Mouse (Mus musculus) lung, adult 2 months (tissue): ENCODE data around the gene Pgf. TPM values are rescaled to one million over a fixed set of nuclear protein-coding genes. Genes with fewer than 3 reads are reported as not detected.

Experiments used
- DNase-seq: peaks from one replicate; pipeline ENCODE4 v3.0.0; 2022
- H3K4me1 ChIP-seq: fragments of 200-500 bp; 2 replicates; pipeline ENCODE4 v1.6.1; 2011; ENCODE audit warnings: low read length; ENCODE audit not compliant: control insufficient read depth, insufficient read depth
- H3K4me3 ChIP-seq: fragments of 200-500 bp; replicated peaks from 2 replicates; pipeline ENCODE3; 2011; ENCODE audit warnings: low read depth, mild to moderate bottlenecking, control low read depth, low read length; ENCODE audit errors: extremely low read depth
- CTCF ChIP-seq: fragments of 200-500 bp; IDR thresholded peaks from 2 replicates; pipeline ENCODE4 v1.5.1; 2011; ENCODE audit warnings: mild to moderate bottlenecking, low read length, control low read depth; ENCODE audit not compliant: insufficient read depth
- POLR2A ChIP-seq: fragments of 200-500 bp; IDR thresholded peaks from 2 replicates; pipeline ENCODE4 v1.6.1; 2011; ENCODE audit warnings: low read depth, mild to moderate bottlenecking, control low read depth, low read length, borderline replicate concordance; ENCODE audit errors: extremely low read depth
- WGBS: fragments of 180-500 bp; shearing (Covaris S2); methylation state at CpG from one replicate; pipeline ENCODE4 v1.1.7; 2018; 5-methylcytosine and 5-hydroxymethylcytosine counted together
- polyA plus RNA-seq: library from polyadenylated mRNA; depleted of rRNA; stranded (reverse); fragments of >200 nt; gene quantifications from 2 replicates; pipeline ENCODE4 v1.2.3, GENCODE M21; 2012

The Pgf gene
- polyA plus RNA-seq, 1 experiment, result 3.6 TPM

GRCm38 (mm10) chr12:85203699-85204098, 26.1 kb upstream of the Pgf start:
- no peaks in the 10 kb centered on the region for H3K4me1 ChIP-seq
- DNase-seq, result no peak
- 48% methylated on average over 5 of the region's 5 CpGs for WGBS
- TF ChIP-seq POLR2A (no peak), CTCF (no peak)
- H3K4me3 ChIP-seq, result no peak overlapping the region

GRCm38 (mm10) chr12:85202191-85202590, 24.6 kb upstream of the Pgf start:
- H3K4me1 ChIP-seq, result no peaks in the 10 kb centered on the region
- WGBS, result 73% methylated on average over 7 of the region's 7 CpGs
- TF ChIP-seq CTCF, result no peak
- no peak for TF ChIP-seq POLR2A
- DNase-seq, result no peak
- no peak overlapping the region for H3K4me3 ChIP-seq

- TF ChIP-seq CTCF (no peak), POLR2A (no peak)
- H3K4me1 ChIP-seq, result no peaks in the 10 kb centered on the region
- no peak for DNase-seq
- no peak overlapping the region for H3K4me3 ChIP-seq
- 53% methylated on average over 2 of the region's 2 CpGs for whole genome bisulfite sequencing
Measured at GRCm38 (mm10) chr12:85201830-85202147, 24.2 kb upstream of the Pgf start.

- no peak for DNase-seq
- no peak for TF ChIP-seq POLR2A
- TF ChIP-seq CTCF, result no peak
- WGBS, result 30% methylated on average over 24 of the region's 24 CpGs
- no peaks in the 10 kb centered on the region for H3K4me1 ChIP-seq
- H3K4me3 ChIP-seq, result no peak overlapping the region
Measured at GRCm38 (mm10) chr12:85200929-85201829, 23.6 kb upstream of the Pgf start.

- TF ChIP-seq POLR2A (no peak), CTCF (no peak)
- WGBS, result 76% methylated on average over 1 of the region's 1 CpGs
- H3K4me1 ChIP-seq, result no peaks in the 10 kb centered on the region
- DNase-seq, result no peak
- no peak overlapping the region for H3K4me3 ChIP-seq
Measured at GRCm38 (mm10) chr12:85199954-85200353, 22.4 kb upstream of the Pgf start.

GRCm38 (mm10) chr12:85197936-85198335, 20.3 kb upstream of the Pgf start:
- no peak for DNase-seq
- whole genome bisulfite sequencing, result 60% methylated on average over 8 of the region's 8 CpGs
- TF ChIP-seq POLR2A, result no peak
- TF ChIP-seq CTCF, result no peak
- Histone ChIP-seq H3K4me1 (no peaks in the 10 kb centered on the region), H3K4me3 (no peak overlapping the region)

- WGBS, result 81% methylated on average over 7 of the region's 7 CpGs
- Histone ChIP-seq H3K4me1 (peaks cover 3% of the 10 kb centered on the region), H3K4me3 (no peak overlapping the region)
- DNase-seq, result no peak
- TF ChIP-seq CTCF, result no peak
- TF ChIP-seq POLR2A, result no peak
Measured at GRCm38 (mm10) chr12:85197371-85197770, 19.8 kb upstream of the Pgf start.

GRCm38 (mm10) chr12:85196191-85196590, 18.6 kb upstream of the Pgf start:
- H3K4me1 ChIP-seq, result peaks cover 5% of the 10 kb centered on the region
- no peak for DNase-seq
- TF ChIP-seq CTCF, result no peak
- 89% methylated on average over 10 of the region's 10 CpGs for WGBS
- no peak overlapping the region for H3K4me3 ChIP-seq

- TF ChIP-seq CTCF (no peak), POLR2A (no peak)
- DNase-seq, result no peak
- no peak overlapping the region for H3K4me3 ChIP-seq
- H3K4me1 ChIP-seq, result peaks cover 5% of the 10 kb centered on the region
- WGBS, result 68% methylated on average over 5 of the region's 5 CpGs
Measured at GRCm38 (mm10) chr12:85195086-85195485, 17.5 kb upstream of the Pgf start.

- Histone ChIP-seq H3K4me3 (no peak overlapping the region), H3K4me1 (peaks cover 5% of the 10 kb centered on the region)
- TF ChIP-seq CTCF (no peak), POLR2A (no peak)
- 29% methylated on average over 4 of the region's 4 CpGs for WGBS
- no peak for DNase-seq
Measured at GRCm38 (mm10) chr12:85194623-85195018, 17.0 kb upstream of the Pgf start.
